Mouse (Mus musculus): ENCODE data around the gene Itgav. TPM values are rescaled to one million over a fixed set of nuclear protein-coding genes. Genes with fewer than 3 reads are reported as not detected.

Gene Itgav
- polyA plus RNA-seq, 1 experiment: 17.6 TPM

GRCm38 (mm10) chr2:83791330-83792073 is 67.3 kb downstream of the Itgav start:
- DNase-seq (ENCODE audit: low read depth): peak; percentile 81
- TF ChIP-seq POLR2A (IDR thresholded peaks at IDR 0.05; ENCODE audit: borderline replicate concordance, extremely low read depth, insufficient read depth, insufficient read length, poor library complexity, severe bottlenecking) (no peak), CTCF (IDR thresholded peaks at IDR 0.05; ENCODE audit: borderline replicate concordance, extremely low read depth, insufficient read depth, insufficient read length) (no peak)

- TF ChIP-seq POLR2A (IDR thresholded peaks at IDR 0.05; ENCODE audit: borderline replicate concordance, extremely low read depth, insufficient read depth, insufficient read length, poor library complexity, severe bottlenecking) (no peak), CTCF (IDR thresholded peaks at IDR 0.05; ENCODE audit: borderline replicate concordance, extremely low read depth, insufficient read depth, insufficient read length) (no peak)
- peak; percentile 46 for DNase-seq (ENCODE audit: low read depth)
Observed at GRCm38 (mm10) chr2:83792102-83792501, 67.9 kb downstream of the Itgav start.

- TF ChIP-seq CTCF (IDR thresholded peaks at IDR 0.05; ENCODE audit: borderline replicate concordance, extremely low read depth, insufficient read depth, insufficient read length) (no peak), POLR2A (IDR thresholded peaks at IDR 0.05; ENCODE audit: borderline replicate concordance, extremely low read depth, insufficient read depth, insufficient read length, poor library complexity, severe bottlenecking) (no peak)
- no peak for DNase-seq (ENCODE audit: low read depth)
Observed at GRCm38 (mm10) chr2:83795766-83796165, 71.6 kb downstream of the Itgav start.

GRCm38 (mm10) chr2:83797902-83798497 is 73.8 kb downstream of the Itgav start:
- peak; percentile 76 for DNase-seq (ENCODE audit: low read depth)

GRCm38 (mm10) chr2:83812483-83813272 is 88.5 kb downstream of the Itgav start, which contains the start of gene Fam171b:
Gene Fam171b, plus strand, starts transcription at chr2:83812636.
- TF ChIP-seq POLR2A (IDR thresholded peaks at IDR 0.05; ENCODE audit: borderline replicate concordance, extremely low read depth, insufficient read depth, insufficient read length, poor library complexity, severe bottlenecking) (peak; percentile 98), CTCF (IDR thresholded peaks at IDR 0.05; ENCODE audit: borderline replicate concordance, extremely low read depth, insufficient read depth, insufficient read length) (peak; percentile 16; the same call in 1 of the 2 replicates)

More at GRCm38 (mm10) chr2:83797902-83798497, 73.8 kb downstream of the Itgav start:
- no peak for TF ChIP-seq CTCF (IDR thresholded peaks at IDR 0.05; ENCODE audit: borderline replicate concordance, extremely low read depth, insufficient read depth, insufficient read length)
- TF ChIP-seq POLR2A (IDR thresholded peaks at IDR 0.05; ENCODE audit: borderline replicate concordance, extremely low read depth, insufficient read depth, insufficient read length, poor library complexity, severe bottlenecking): no peak

GRCm38 (mm10) chr2:83813273-83813892 is 89.2 kb downstream of the Itgav start:
- DNase-seq (ENCODE audit: low read depth): peak; percentile 65
- TF ChIP-seq POLR2A (IDR thresholded peaks at IDR 0.05; ENCODE audit: borderline replicate concordance, extremely low read depth, insufficient read depth, insufficient read length, poor library complexity, severe bottlenecking) (no peak), CTCF (IDR thresholded peaks at IDR 0.05; ENCODE audit: borderline replicate concordance, extremely low read depth, insufficient read depth, insufficient read length) (no peak)

More at GRCm38 (mm10) chr2:83812483-83813272, 88.5 kb downstream of the Itgav start, which contains the start of gene Fam171b:
- DNase-seq (ENCODE audit: low read depth): peak; percentile 96

GRCm38 (mm10) chr2:83814009-83814408 is 89.8 kb downstream of the Itgav start:
- TF ChIP-seq CTCF (IDR thresholded peaks at IDR 0.05; ENCODE audit: borderline replicate concordance, extremely low read depth, insufficient read depth, insufficient read length) (no peak), POLR2A (IDR thresholded peaks at IDR 0.05; ENCODE audit: borderline replicate concordance, extremely low read depth, insufficient read depth, insufficient read length, poor library complexity, severe bottlenecking) (no peak)
- DNase-seq (ENCODE audit: low read depth): peak; percentile 66

GRCm38 (mm10) chr2:83816147-83816546 is 92.0 kb downstream of the Itgav start:
- peak; percentile 80 for DNase-seq (ENCODE audit: low read depth)
- TF ChIP-seq POLR2A (IDR thresholded peaks at IDR 0.05; ENCODE audit: borderline replicate concordance, extremely low read depth, insufficient read depth, insufficient read length, poor library complexity, severe bottlenecking): no peak
- no peak for TF ChIP-seq CTCF (IDR thresholded peaks at IDR 0.05; ENCODE audit: borderline replicate concordance, extremely low read depth, insufficient read depth, insufficient read length)

GRCm38 (mm10) chr2:83825161-83825560 is 101.0 kb downstream of the Itgav start:
- TF ChIP-seq CTCF (IDR thresholded peaks at IDR 0.05; ENCODE audit: borderline replicate concordance, extremely low read depth, insufficient read depth, insufficient read length): no peak
- no peak for TF ChIP-seq POLR2A (IDR thresholded peaks at IDR 0.05; ENCODE audit: borderline replicate concordance, extremely low read depth, insufficient read depth, insufficient read length, poor library complexity, severe bottlenecking)
- peak; percentile 62 for DNase-seq (ENCODE audit: low read depth)

- DNase-seq (ENCODE audit: low read depth): peak; percentile 91
- TF ChIP-seq CTCF (IDR thresholded peaks at IDR 0.05; ENCODE audit: borderline replicate concordance, extremely low read depth, insufficient read depth, insufficient read length) (no peak), POLR2A (IDR thresholded peaks at IDR 0.05; ENCODE audit: borderline replicate concordance, extremely low read depth, insufficient read depth, insufficient read length, poor library complexity, severe bottlenecking) (no peak)
Observed at GRCm38 (mm10) chr2:83828895-83829539, 104.8 kb downstream of the Itgav start.

Data from brain, embryonic 14.5 days (tissue).